Mouse (Mus musculus) retina, adult 2 months (tissue): ENCODE measurements around the gene Ndufs8.

Source experiments
- DNase-seq: peaks from one replicate; pipeline ENCODE4 v3.0.0-alpha.2; 2012; ENCODE audit warnings: low read depth, low spot score

The Ndufs8 gene

DNA sequence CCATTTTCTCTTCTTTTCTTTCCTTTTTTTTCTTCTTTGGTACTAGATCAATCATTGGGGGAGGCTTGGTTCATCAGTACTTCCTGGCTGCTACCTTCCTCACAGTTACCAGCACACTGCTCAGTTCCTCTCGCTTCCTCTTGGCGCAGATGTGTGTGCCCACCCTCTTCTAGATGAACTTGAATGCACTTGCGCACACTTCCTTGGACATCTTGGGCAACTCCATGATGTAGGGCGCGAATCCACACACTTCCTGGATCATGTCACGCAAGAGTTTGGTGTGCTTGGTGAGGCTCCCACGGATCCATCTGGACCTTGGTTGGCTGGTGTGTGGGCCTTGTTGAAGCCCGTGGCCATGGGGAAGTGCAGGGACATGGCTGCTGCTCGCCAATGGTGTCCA lies 19.1 kb upstream of the Ndufs8 start:
- no peak for DNase-seq

DNA sequence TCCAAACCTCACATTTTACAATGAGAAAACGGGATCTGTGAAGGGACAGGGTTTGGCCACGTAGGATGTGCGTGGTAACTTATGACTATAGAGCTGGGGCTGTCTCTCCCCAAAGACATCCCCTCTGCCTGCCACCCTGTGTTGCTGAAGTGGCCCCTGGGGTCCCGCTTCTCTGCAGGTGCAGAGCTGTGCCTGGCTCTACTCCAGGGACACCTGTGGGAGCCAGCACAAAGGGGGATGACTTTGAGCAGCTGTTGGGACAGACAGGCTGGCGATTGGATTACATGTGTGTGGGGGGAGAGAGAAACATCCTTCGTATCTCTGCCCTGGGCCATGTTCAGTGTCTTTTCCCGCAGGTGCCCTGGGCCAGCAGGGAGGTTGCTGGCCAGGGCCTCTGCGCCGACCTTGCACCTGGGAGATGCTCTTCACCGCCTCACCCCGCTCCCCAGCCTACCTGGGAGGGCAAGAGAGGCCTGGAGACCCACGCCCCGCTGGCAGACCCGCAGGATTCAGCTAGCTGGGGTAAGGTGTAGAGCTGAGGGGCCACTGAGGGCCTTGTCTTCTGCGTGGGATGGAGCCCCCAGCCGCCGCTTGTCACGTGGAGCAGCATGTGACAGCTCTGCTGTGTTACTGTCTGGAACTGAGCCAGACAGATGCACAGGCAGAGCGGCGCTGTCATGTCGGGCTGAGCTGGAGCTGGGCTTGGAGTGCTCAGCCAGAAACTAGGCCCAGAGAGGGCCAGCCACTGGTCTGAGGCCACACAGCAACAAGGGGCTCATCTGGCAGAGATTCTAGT lies 17.9 kb upstream of the Ndufs8 start:
- no peak for DNase-seq

DNA sequence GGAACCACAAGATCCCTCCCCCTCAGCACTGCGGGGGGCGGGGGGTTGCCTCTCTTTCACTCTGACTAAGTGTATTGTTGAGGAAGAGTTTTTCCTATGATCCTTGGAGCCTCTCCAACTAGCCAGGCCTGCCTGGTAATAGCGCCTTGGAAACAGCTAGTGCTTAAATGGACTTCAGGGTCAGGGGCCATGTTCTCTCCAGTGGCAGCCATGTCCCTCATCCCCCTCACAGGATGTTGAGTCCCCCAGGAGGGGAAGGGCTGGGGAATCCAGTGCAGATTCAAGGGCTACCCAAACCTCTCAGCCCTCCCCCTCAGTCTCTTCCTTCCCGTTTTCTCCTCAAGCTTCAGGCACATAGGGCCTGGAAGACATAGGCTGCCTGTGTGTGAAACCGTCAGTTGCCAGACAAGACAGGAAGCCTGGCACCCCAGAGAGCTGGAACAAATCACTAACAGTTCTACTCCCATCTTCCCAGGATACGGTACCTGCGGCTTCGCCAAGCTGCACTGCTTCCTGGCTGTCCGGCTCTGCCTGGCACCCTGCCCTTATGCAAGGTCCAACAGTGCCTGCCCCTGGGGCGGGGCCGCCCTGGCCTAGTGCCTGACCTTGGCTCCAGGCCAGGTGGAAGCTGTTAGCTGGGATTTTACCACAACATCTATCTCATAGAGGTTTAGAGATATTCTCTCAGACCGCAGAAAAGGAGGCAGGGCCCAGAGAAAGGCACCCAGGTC lies 16.8 kb upstream of the Ndufs8 start, which contains the start of gene Aldh3b1:
Gene Aldh3b1, minus strand, starts transcription at position 598 of the 731 bp plus-strand sequence.
- DNase-seq, result no peak

DNA sequence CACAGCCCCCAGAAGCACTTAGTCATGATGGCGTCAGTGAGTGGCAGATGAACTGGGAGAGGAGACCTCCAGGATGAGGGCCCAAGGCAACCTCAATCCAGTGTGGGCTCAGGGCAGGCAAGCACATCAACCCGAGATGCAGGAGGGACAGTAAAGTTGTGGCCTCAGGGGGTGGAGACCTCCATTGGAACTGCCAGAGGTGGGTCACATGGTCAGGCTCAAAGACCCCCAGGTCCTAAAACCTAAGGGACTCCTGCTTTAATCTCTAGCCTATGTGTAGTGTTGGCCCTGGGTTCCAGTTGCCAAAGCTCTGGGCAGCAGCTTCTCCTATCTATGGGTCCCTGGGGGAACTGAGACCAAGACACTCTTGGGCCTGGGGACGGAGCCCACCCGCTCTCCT lies 16.2 kb upstream of the Ndufs8 start:
- no peak for DNase-seq

DNA sequence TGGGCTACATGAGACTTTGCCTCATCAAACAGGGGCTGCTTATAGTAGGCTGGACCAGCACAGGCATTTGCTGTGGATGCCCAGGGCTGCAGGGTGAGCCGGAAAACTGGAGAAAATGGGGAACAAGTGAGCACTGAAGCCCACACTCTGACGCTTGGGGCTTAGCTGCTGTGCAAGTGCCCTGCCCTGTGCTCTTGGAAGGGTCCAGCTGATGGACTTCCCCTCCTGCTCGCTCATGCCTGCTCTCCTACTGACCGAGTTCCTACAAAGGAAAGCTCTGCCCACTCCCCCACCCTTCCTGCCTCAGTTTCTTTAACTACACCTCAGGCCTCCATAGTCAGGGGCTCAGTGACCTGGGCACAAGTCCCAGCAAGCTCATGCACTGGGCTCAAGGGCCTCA lies 15.4 kb upstream of the Ndufs8 start:
- no peak for DNase-seq

DNA sequence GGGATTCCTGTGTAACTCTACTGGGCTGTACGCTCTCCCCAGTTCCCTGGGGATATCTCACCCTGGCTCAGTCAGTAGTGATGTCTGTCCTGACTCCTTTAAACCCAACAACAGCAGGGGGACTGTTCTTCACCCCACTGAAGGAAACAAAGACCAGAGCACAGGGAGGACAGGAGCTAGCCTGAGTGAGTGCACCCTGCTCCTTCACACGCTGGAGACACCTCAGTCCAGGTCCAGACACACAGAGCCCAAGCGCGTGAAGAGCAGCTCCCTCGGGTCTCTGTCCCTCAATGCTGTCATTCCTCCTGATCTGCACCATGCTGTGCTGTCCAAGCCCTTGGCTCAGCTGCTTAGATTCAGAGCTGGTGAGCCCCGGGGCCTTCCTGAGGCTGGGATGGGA lies 14.1 kb upstream of the Ndufs8 start:
- DNase-seq, result no peak

DNA sequence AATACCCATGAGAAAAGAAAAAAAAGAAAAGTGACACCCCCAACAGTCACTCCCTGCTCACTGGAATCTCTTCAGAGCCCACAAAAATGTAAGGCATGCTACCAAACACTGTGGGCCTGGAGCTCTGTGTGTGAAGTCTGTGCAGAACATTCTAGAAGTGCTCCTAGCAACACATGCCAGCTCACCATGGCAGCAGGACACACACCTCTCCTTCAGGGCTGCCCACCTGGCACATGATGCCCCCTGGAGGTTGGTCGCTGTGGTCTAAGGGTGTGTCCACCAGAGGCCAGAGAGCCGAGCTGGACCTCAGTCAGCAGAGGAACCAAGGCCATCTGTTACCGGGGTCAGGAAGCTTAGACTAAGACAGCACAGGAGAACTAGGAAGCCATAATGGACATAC lies 13.7 kb upstream of the Ndufs8 start:
- no peak for DNase-seq

DNA sequence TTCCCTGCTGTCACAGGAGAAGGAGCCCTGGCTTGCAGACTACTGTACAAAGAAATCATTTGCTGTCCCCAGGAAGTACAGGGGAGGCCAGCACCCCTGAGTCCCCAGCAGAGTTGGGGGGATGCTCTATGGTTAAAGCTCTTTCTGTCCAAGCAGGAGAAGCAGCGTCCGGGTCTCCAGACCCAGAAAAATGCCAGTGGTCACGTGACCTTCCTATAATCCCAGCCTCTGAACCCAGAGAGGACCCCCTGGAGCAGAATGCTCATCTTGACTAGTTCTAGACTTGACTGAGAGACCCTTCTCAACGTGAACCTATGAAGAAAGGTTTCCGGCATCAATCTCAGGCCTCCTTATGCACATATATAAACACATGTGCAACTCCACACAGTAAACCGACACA lies 13.3 kb upstream of the Ndufs8 start:
- no peak for DNase-seq

DNA sequence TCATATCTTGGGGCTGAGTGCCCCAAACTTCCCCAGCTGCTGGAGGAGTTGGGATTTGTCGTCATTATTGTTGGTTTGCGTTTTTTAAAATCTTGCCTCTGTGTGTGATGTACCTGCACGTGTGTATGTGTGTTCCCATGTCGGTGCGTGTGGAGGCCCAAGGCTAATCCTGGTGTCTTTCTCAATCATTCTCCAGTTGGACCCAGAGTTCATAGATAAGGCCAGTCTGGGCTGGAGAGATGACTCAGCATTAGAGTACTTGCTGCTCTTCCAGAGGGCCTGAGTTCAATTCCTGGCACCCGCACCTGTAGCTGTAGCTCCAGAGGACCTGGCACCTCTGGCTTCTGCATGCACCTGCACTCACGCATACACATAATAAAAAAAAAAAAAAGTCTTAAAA lies 12.3 kb upstream of the Ndufs8 start:
- no peak for DNase-seq

DNA sequence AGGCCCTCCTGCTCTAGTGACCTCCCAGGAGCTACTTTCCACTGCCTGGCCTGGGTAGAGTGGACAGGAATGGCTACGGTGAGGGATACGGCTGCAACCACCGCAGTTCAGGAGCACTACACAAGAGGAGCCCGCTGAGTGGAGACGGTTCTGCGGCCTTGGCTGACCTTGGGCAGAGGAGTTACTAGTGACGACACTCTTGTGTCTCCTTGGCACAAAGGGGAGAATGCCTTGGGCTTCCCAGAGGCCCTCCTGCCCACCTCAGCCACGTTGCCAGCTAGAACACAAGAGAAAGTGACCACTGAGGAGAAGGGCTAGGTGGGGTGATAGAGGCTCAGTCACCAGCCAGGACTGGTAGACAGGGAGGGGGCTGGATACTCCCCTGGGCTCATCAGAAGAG lies 11.6 kb upstream of the Ndufs8 start:
- DNase-seq, result no peak

DNA sequence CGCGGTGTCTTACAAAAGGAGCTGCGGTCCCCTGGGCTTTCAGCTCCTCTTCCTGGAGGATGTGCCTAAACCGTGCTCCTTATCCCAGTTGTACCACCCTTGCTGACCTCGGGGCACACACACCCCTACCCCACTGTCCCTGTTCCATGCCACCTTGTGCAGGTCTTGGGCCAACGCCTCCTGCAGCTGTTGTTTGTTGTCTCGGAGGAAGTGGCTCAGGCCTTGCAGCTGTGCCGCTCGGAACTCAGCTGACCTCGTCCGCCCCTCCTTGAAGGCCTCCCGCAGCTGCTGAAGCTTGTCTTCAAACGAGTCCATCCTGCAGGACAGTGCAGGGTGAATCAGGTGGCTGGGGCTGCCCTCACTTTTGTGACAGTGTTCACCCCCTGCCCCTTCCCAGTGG lies 11.0 kb upstream of the Ndufs8 start:
- DNase-seq, result no peak

DNA sequence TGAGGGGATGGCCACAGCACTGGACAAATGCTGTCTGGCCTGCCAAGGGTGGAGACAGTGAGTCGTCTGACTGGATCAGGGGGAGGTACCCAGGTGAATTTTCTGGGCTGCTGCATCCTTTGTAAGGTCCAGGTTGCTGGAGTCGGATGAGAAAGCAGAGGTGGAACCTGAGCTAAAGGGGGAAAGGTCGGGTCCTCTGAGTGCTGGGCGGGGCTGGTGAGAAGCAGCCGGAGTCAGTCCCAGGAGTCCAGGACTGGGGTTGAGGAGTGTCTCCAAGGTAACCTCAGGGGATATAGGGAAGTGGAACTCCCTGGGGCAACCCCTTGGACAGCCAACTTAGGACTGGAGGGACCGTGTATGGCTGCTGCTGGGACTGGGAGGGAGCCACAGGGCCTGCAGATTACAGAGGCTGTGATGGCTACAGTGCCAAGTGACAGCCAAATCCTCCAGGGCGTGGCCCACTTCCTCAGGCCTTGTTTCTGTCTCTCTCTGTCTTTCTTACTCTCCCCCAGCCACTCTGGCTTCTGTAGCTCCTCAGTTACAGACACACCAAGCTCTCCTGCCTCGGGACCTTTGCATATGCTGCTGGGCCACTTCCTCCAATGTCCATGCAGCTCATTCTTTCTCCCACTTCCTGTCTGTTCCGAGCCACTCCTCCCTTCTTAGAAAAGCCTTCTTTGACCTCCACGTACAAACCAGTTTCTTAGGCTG lies 10.2 kb upstream of the Ndufs8 start:
- DNase-seq, result no peak

DNA sequence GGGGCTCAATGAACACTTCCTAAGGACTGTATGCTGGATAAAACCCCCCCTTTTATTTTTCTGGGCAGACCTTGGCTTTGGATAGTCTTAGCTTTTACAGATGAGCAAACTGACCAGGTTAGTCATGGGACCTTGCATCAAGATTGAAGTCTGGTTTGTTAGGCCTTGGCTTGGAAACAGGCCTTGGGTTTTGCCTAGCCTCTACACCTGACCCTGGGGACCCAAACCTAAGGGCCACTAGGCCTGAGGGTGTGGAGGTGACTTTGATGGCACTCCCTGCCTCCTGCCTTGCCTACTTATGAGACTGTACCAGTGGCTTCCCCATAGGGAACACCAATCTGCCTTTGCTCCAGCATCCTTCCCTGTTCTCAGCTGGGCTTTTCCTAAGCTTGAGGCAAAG lies 7.4 kb upstream of the Ndufs8 start:
- no peak for DNase-seq

DNA sequence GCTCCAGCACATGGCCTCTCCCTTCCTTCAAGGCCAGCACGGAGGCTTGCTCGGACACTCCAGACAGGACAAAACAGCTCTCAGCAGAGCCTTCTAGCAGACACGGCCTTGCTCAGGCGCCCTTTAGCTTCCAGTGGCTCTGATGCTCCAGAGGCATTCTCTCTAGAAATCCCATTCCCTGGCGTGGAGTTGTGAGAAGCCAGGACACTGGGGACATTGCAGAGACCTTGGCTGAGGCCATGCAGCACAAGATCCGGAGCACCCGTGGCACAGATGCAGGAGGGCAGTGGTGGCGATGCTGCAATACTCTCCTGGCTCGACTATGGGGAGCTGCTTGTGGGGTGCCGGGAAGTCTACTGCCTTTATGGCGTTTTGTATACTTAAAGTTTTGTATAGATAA lies 4.2 kb upstream of the Ndufs8 start:
- DNase-seq, result no peak

DNA sequence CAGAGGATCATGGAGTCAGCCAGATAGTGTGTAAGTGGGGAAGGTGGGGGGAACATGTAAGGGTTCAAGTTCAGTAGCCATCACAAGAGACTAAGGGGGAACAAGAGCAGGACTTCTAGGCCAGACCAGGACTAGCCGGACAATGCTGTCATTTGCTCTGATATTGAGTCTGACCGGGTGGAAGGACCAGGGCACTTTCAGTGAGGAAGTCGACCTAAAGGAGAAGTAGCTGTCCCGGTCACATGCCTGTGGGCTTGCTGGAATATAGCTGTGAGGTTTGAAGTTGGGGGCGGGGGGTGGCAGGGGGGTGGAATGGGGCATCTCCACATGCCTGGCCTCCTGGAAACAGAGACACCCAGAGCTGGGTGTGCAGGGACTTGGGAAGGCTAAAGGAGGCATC lies 2.0 kb upstream of the Ndufs8 start:
- no peak for DNase-seq

DNA sequence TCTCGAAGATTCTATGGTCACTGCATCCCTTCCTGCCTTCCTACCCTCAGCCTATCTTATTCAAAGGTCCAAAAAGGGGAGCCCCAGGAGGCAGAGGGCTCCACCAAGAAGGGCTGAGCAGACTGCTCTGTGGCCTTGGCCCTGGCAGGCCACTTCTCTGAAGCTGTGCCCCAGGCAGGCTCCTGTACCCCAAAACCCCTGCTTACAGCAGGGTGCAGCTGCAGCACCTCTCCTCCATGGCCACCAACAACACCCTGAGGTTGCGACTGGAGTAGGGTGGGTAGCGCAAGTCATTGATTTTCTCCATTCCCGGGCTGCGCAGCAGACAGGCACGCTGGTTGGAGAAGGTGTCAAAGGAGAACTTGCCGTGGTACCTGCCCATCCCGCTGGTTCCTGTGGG lies 1.1 kb upstream of the Ndufs8 start:
- no peak for DNase-seq

DNA sequence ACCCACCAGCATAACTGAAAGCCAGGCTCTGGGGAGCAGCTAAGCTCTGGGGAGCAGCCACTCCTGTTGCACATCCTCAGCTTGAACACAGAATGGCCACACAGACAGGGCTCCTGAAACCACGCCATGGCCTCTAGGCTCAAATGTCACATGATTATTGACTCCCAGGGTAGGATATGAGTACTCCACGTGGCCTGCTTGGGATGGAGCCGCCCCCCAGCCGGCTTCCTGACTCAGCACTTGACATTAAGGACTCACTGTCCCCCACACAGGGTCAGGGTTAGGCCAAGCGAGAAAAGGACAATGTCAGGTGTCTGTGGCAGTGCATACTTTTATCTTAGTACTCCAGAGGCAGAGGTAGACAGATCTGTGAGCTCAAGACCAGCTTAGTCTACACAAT lies 2.4 kb downstream of the Ndufs8 start:
- DNase-seq, result no peak

DNA sequence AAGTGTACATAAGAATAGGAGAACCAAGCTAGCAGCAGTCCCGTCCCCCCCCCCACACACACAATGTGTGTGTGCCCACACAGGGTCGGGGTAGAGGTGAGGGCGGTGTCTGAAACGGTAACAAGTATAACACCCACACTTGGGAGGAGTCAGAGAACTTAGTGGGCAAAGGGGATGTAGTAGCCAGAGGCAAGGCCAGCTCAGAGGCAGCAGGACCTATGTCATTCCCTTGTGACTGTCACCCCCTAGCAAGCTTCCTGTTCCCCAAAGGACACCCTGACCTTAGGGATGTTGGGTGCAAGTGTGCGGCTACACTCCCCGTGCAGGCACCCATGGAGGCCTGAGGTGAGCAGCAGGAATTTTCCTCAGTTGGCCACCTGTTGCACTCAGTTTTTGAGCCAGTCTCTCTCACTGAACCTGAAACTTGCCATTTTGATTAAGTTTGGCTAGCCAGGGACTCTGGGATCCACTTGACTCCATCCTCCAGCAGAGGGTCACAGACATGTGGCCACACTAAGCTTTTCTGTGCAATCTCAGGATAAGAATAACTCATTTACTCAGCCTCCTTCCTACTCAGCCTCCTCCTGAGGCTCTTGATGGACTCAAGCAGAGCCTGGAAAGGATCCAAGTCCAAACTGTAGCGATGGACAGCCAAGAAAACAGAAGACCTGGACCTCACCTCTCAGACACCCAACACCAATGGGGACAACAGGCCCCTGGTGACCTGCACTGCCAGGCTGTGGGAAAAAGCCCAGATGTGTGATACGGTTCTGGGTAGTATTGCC lies 4.5 kb downstream of the Ndufs8 start:
- no peak for DNase-seq

DNA sequence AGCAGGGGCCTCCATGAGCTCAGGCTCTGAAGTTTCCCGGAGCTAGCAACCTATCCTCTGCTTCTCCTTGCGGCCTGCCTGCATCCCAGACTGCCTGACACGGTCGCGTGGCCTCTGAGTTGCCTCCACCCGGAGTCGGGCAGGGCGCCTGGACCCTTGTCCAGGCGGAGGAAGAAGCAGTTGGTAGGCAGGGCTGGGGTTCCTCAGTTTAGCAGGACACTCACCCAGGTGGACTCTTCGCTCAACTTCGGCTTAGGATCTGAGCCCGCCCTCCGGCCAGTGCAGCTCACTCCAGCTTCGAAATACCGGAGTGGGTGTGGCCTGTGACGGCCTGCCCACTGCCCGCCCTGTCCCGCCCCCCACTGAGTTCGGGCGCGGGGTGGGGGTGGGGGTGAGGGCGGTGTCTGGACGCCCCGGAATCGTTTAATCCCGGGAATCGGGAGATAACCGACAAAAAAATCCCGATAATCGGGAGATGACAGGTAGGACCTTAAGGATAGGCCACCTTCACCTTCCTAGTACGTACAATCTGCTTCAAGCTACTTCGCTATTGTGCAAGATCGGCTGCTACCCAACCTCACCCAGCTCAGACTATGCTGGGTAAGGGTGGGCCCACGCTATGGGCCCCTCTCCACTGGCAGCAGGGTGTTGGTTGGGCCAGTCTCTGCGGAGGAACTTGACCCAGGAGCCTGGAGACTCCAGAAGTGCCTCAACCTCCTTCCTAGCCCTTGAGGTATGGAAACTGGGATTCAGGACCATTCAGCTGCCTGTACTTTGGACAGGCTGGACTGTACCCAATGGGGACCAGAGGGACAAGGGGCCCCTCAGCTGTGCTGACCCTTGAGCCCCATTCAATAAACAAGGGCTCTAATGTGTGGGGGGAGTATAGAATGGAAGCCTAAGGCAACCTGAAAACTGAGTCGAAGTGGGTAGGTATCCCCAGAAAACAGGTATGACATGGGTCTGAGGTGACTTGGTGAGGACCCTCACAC lies 5.5 kb downstream of the Ndufs8 start, which contains the start of gene Tcirg1:
Gene Tcirg1, minus strand, starts transcription at position 339 of the 992 bp plus-strand sequence.
- DNase-seq, result no peak

DNA sequence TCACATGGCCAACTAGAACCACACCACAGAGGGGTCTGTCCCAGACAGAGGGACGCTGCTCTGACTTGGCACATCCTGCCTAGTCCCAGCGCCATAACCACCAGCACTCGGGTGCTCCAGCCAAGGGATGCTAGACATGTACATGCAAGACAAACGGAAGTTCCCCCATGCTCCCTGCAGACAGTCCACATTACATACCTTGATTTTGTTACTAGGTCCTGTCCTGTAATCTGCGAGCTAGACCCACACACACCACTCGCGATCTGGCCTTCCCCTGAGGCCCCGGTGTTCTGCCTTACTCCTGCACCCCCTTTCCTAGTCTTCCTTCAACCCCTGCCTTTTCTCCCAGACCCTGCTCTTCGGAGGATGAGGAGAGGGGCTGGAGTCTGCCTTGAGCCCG lies 6.2 kb downstream of the Ndufs8 start:
- DNase-seq, result no peak
